Mouse (Mus musculus) heart, postnatal 36 days (tissue): ENCODE results near the gene Rmdn2. TPM values are rescaled to one million over a fixed set of nuclear protein-coding genes. Genes with fewer than 3 reads are reported as not detected.

Source experiments
- DNase-seq, 2 experiments: peaks; one replicate each; pipeline ENCODE4 v3.0.0; 2021 to 2022
- intact Hi-C: fragments of 180-260 bp; cut with DNase I; formaldehyde crosslinking; loops from one replicate; pipeline ENCODE4 v1.15.1; 2025
- total RNA-seq, 2 experiments: library from RNA; stranded (reverse); gene quantifications; 2 replicates each; pipeline ENCODE4 v1.2.3; 2021

The Rmdn2 gene
- total RNA-seq: 10 to 100 TPM; 10.2 to 11.2 TPM

GRCm38 (mm10) chr17:79611545-79611944 lies at the start of gene Rmdn2:
Gene Rmdn2 (plus strand): TSS chr17:79611863.
- DNase-seq: no peak
- intact Hi-C loops: no loop called here

- no peak for DNase-seq
- intact Hi-C loops: no loop called here
Observed at GRCm38 (mm10) chr17:79563067-79563620, 48.5 kb upstream of the Rmdn2 start.

- intact Hi-C loops: no loop called here
- no peak for DNase-seq
Observed at GRCm38 (mm10) chr17:79563721-79564120, 47.9 kb upstream of the Rmdn2 start.

- intact Hi-C loops: loop anchor here (5.0 kb wide), 2 partner anchors 188 to 213 kb away; no protein-coding TSS in a partner anchor
- no peak for DNase-seq
Observed at GRCm38 (mm10) chr17:79565241-79565961, 46.3 kb upstream of the Rmdn2 start.

GRCm38 (mm10) chr17:79568401-79568800 lies 43.3 kb upstream of the Rmdn2 start:
- intact Hi-C loops: loop anchor here (5.0 kb wide), 2 partner anchors 191 to 216 kb away; no protein-coding TSS in a partner anchor
- no peak for DNase-seq

GRCm38 (mm10) chr17:79578328-79578727 lies 33.3 kb upstream of the Rmdn2 start:
- no peak for DNase-seq
- intact Hi-C loops: loop anchor here (5.0 kb wide), 1 partner anchor 596 kb away; no protein-coding TSS in a partner anchor

GRCm38 (mm10) chr17:79580264-79580920 lies 31.3 kb upstream of the Rmdn2 start:
- intact Hi-C loops: loop anchor here (1.0 kb wide), 1 partner anchor 469 kb away; no protein-coding TSS in a partner anchor
- peak; percentile 73 to 78 for DNase-seq

- no peak for DNase-seq
- intact Hi-C loops: no loop called here
Observed at GRCm38 (mm10) chr17:79583466-79583865, 28.2 kb upstream of the Rmdn2 start.

- no peak for DNase-seq
- intact Hi-C loops: no loop called here
Observed at GRCm38 (mm10) chr17:79584246-79584800, 27.3 kb upstream of the Rmdn2 start.

GRCm38 (mm10) chr17:79589913-79590312 lies 21.8 kb upstream of the Rmdn2 start:
- intact Hi-C loops: no loop called here
- no peak for DNase-seq

GRCm38 (mm10) chr17:79595996-79596395 lies 15.7 kb upstream of the Rmdn2 start:
- no peak for DNase-seq
- intact Hi-C loops: no loop called here

- intact Hi-C loops: no loop called here
- no peak for DNase-seq
Observed at GRCm38 (mm10) chr17:79598151-79598550, 13.5 kb upstream of the Rmdn2 start.

GRCm38 (mm10) chr17:79598596-79599577 lies 12.8 kb upstream of the Rmdn2 start:
- intact Hi-C loops: no loop called here
- no peak for DNase-seq

GRCm38 (mm10) chr17:79600108-79600507 lies 11.6 kb upstream of the Rmdn2 start:
- intact Hi-C loops: no loop called here
- no peak for DNase-seq

GRCm38 (mm10) chr17:79602381-79602780 lies 9.3 kb upstream of the Rmdn2 start:
- intact Hi-C loops: no loop called here
- DNase-seq: no peak

- intact Hi-C loops: no loop called here
- DNase-seq: no peak
Observed at GRCm38 (mm10) chr17:79603427-79603826, 8.2 kb upstream of the Rmdn2 start.

- intact Hi-C loops: no loop called here
- no peak for DNase-seq
Observed at GRCm38 (mm10) chr17:79605794-79606193, 5.9 kb upstream of the Rmdn2 start.

GRCm38 (mm10) chr17:79609697-79610096 lies 2.0 kb upstream of the Rmdn2 start:
- DNase-seq: no peak
- intact Hi-C loops: no loop called here

GRCm38 (mm10) chr17:79610163-79610755 lies 1.4 kb upstream of the Rmdn2 start:
- DNase-seq: no peak
- intact Hi-C loops: no loop called here
